Mouse (Mus musculus) CD4-positive naive resting alpha-beta T cell, adult 76 days (primary cell): ENCODE measurements around the gene Guca2a. TPM values are rescaled to one million over a fixed set of nuclear protein-coding genes. Genes with fewer than 3 reads are reported as not detected.

Source experiments
- total RNA-seq: library from RNA; stranded (reverse); gene quantifications from one replicate; pipeline ENCODE4 v1.2.4, GENCODE M21; 2023

Guca2a gene
- total RNA-seq, result 3.2 TPM

GRCm38 (mm10) chr4:119637176-119637845, at the start of gene Guca2a:
TSS of gene Guca2a (plus strand) at chr4:119637704.

GRCm38 (mm10) chr4:119658731-119659130, 21.2 kb downstream of the Guca2a start, which contains the start of gene Guca2b:
TSS of gene Guca2b (minus strand) at chr4:119658954.

Other genes with a start within 250 kb of the Guca2a start
- 4.3 TPM for gene Ccdc30, start 222.2 kb upstream of the Guca2a start, total RNA-seq
- gene Ppcs, start 215.3 kb upstream of the Guca2a start, total RNA-seq, result 7.0 TPM
- gene Zmynd12, start 214.9 kb upstream of the Guca2a start, total RNA-seq, result 0.38 TPM
- gene Rimkla, start 145.1 kb upstream of the Guca2a start, total RNA-seq, result 2.1 TPM
- 95.7 TPM for gene Foxj3, start 100.7 kb upstream of the Guca2a start, total RNA-seq
- gene Frg2f1, start 98.2 kb upstream of the Guca2a start, total RNA-seq, result 8.5 TPM
- not detected for gene Guca2b, start 21.2 kb downstream of the Guca2a start, total RNA-seq
- gene Hivep3, start 96.1 kb downstream of the Guca2a start, total RNA-seq, result 8.1 TPM